Mouse (Mus musculus) MEL (cell line): ENCODE data around the gene Fer. TPM values are rescaled to one million over a fixed set of nuclear protein-coding genes. Genes with fewer than 3 reads are reported as not detected.

Experiments
- DNase-seq: peaks from one replicate; pipeline ENCODE4 v3.0.0; 2011; ENCODE audit warnings: low read depth, low spot score
- H3K27ac ChIP-seq: 2 replicates; pipeline ENCODE4 v1.5.1; 2012; ENCODE audit warnings: low read depth, mild to moderate bottlenecking, control low read depth, low read length, moderate library complexity; ENCODE audit not compliant: control insufficient read depth
- H3K27me3 ChIP-seq, 2 experiments: fragments of 150-350 bp in 1 of 2; sonication (generic) in 1 of 2; 2 replicates each; pipeline ENCODE4 v1.6.1; 2012; ENCODE audit warnings: low read length in 2 of 2, mild to moderate bottlenecking in 2 of 2, improper control_type of control experiment in 1 of 2, moderate library complexity in 1 of 2; ENCODE audit not compliant: insufficient read depth in 2 of 2, control insufficient read depth in 1 of 2
- H3K36me3 ChIP-seq, 2 experiments: 2 replicates each; pipeline ENCODE4 v1.6.1; 2012 to 2014; ENCODE audit warnings: low read length in 2 of 2, improper control_type of control experiment in 1 of 2, inconsistent platforms in 1 of 2, mild to moderate bottlenecking in 1 of 2; ENCODE audit not compliant: insufficient read depth in 2 of 2, control insufficient read depth in 1 of 2
- H3K4me1 ChIP-seq, 2 experiments: fragments of 150-350 bp in 1 of 2; sonication (generic) in 1 of 2; 2 replicates each; pipeline ENCODE4 v1.6.1; 2012; ENCODE audit warnings: low read length in 2 of 2, improper control_type of control experiment in 1 of 2, mild to moderate bottlenecking in 1 of 2; ENCODE audit not compliant: insufficient read depth in 2 of 2, control insufficient read depth in 1 of 2
- H3K4me3 ChIP-seq, 2 experiments: fragments of 150-350 bp in 1 of 2; sonication (generic) in 1 of 2; 2 replicates each; pipeline ENCODE4 v1.5.1; 2012; ENCODE audit warnings: low read depth in 2 of 2, low read length in 2 of 2, mild to moderate bottlenecking in 2 of 2, moderate library complexity in 2 of 2, control low read depth in 1 of 2, improper control_type of control experiment in 1 of 2; ENCODE audit not compliant: control insufficient read depth in 1 of 2, insufficient read depth in 1 of 2
- H3K79me2 ChIP-seq: 2 replicates; pipeline ENCODE4 v1.6.1; 2012; ENCODE audit warnings: mild to moderate bottlenecking, low read length, moderate library complexity; ENCODE audit not compliant: control insufficient read depth, poor library complexity, insufficient read depth
- H3K9ac ChIP-seq: 2 replicates; pipeline ENCODE4 v1.6.1; 2012; ENCODE audit warnings: low read depth, mild to moderate bottlenecking, control low read depth, low read length, moderate library complexity; ENCODE audit not compliant: control insufficient read depth, poor library complexity, severe bottlenecking
- H3K9me3 ChIP-seq: fragments of 150-350 bp; sonication (generic); replicated peaks from 2 replicates; pipeline ENCODE4 v1.6.1; 2012; ENCODE audit warnings: mild to moderate bottlenecking, low read length, improper control_type of control experiment, moderate library complexity; ENCODE audit not compliant: insufficient read depth
- BHLHE40 ChIP-seq: IDR thresholded peaks from 2 replicates; pipeline ENCODE4 v1.6.1; 2012; ENCODE audit warnings: low read depth, mild to moderate bottlenecking, inconsistent platforms, low read length, improper control_type of control experiment, borderline replicate concordance
- CHD2 ChIP-seq: IDR thresholded peaks from 2 replicates; pipeline ENCODE4 v1.6.1; 2011; ENCODE audit warnings: low read length, improper control_type of control experiment
- ELF1 ChIP-seq: IDR thresholded peaks from 2 replicates; pipeline ENCODE4 v1.6.1; 2014; ENCODE audit warnings: low read depth, mild to moderate bottlenecking, inconsistent platforms, low read length, improper control_type of control experiment, moderate library complexity
- EP300 ChIP-seq, 2 experiments: IDR thresholded peaks; 2 replicates each; pipeline ENCODE4 v1.6.1; 2011; ENCODE audit warnings: improper control_type of control experiment in 2 of 2, low read length in 2 of 2, low read depth in 1 of 2, mild to moderate bottlenecking in 1 of 2
- JUND ChIP-seq: IDR thresholded peaks from 2 replicates; pipeline ENCODE4 v1.6.1; 2011; ENCODE audit warnings: low read depth, mild to moderate bottlenecking, improper control_type of control experiment, low read length
- KAT2A ChIP-seq: conservative IDR thresholded peaks from 2 replicates; pipeline ENCODE4 v1.6.1; 2012; ENCODE audit warnings: low read depth, low read length, improper control_type of control experiment, inconsistent platforms
- MAX ChIP-seq: IDR thresholded peaks from 2 replicates; pipeline ENCODE4 v1.6.1; 2011; ENCODE audit warnings: low read length, improper control_type of control experiment
- MEF2A ChIP-seq: IDR thresholded peaks from 2 replicates; pipeline ENCODE4 v1.6.1; 2014; ENCODE audit warnings: low read depth, mild to moderate bottlenecking, inconsistent platforms, low read length, improper control_type of control experiment; ENCODE audit not compliant: poor library complexity, insufficient replicate concordance, severe bottlenecking; ENCODE audit errors: extremely low read depth
- MXI1 ChIP-seq: IDR thresholded peaks from 2 replicates; pipeline ENCODE4 v1.6.1; 2011; ENCODE audit warnings: mild to moderate bottlenecking, low read depth, low read length, improper control_type of control experiment
- MYC ChIP-seq: IDR thresholded peaks from 2 replicates; pipeline ENCODE4 v1.6.1; 2011; ENCODE audit warnings: low read depth, mild to moderate bottlenecking, low read length, improper control_type of control experiment, moderate library complexity
- NELFE ChIP-seq: IDR thresholded peaks from 2 replicates; pipeline ENCODE4 v1.6.1; 2011; ENCODE audit warnings: low read depth, low read length, improper control_type of control experiment
- POLR2A ChIP-seq, 2 experiments: IDR thresholded peaks; 2 replicates each; pipeline ENCODE4 v1.6.1; 2011 to 2012; ENCODE audit warnings: low read length in 2 of 2, mild to moderate bottlenecking in 2 of 2, control low read depth in 1 of 2, improper control_type of control experiment in 1 of 2, low read depth in 1 of 2, moderate library complexity in 1 of 2; ENCODE audit not compliant: control insufficient read depth in 1 of 2, insufficient read depth in 1 of 2, poor library complexity in 1 of 2
- POLR2AphosphoS2 ChIP-seq: IDR thresholded peaks from 2 replicates; pipeline ENCODE4 v1.6.1; 2011; ENCODE audit warnings: low read length, improper control_type of control experiment
- POLR2AphosphoS5 ChIP-seq: IDR thresholded peaks from 2 replicates; pipeline ENCODE4 v1.6.1; 2012; ENCODE audit warnings: low read depth, borderline replicate concordance, mild to moderate bottlenecking, inconsistent platforms, low read length, moderate library complexity, mixed read lengths
- SIN3A ChIP-seq: IDR thresholded peaks from 2 replicates; pipeline ENCODE4 v1.6.1; 2012; ENCODE audit warnings: low read length, improper control_type of control experiment, inconsistent platforms
- SMC3 ChIP-seq: IDR thresholded peaks from 2 replicates; pipeline ENCODE4 v1.6.1; 2011; ENCODE audit warnings: low read depth, low read length, improper control_type of control experiment
- USF1 ChIP-seq: IDR thresholded peaks from 2 replicates; pipeline ENCODE4 v1.6.1; 2014; ENCODE audit warnings: low read depth, mild to moderate bottlenecking, inconsistent platforms, low read length, improper control_type of control experiment, moderate library complexity
- ZKSCAN1 ChIP-seq: IDR thresholded peaks from 2 replicates; pipeline ENCODE4 v1.6.1; 2012; ENCODE audit warnings: low read depth, mild to moderate bottlenecking, inconsistent platforms, low read length, improper control_type of control experiment, moderate library complexity
- ZMIZ1 ChIP-seq: IDR thresholded peaks from 2 replicates; pipeline ENCODE4 v1.6.1; 2012; ENCODE audit warnings: low read depth, mild to moderate bottlenecking, inconsistent platforms, low read length, improper control_type of control experiment, moderate library complexity
- ZNF384 ChIP-seq: IDR thresholded peaks from 2 replicates; pipeline ENCODE4 v1.6.1; 2012; ENCODE audit warnings: low read depth, mild to moderate bottlenecking, inconsistent platforms, low read length, improper control_type of control experiment
- polyA plus RNA-seq, 2 experiments: library from polyadenylated mRNA; stranded (reverse) in 1 of 2; unstranded in 1 of 2; fragments of >175 nt in 1 of 2; fragments of >200 nt in 1 of 2; gene quantifications; 2 replicates each; pipeline versions ENCODE4 v1.2.1 to v1.2.4; 2012; ENCODE audit warnings: low replicate concordance in 2 of 2, low read depth in 1 of 2; ENCODE audit not compliant: insufficient read length in 2 of 2, insufficient read depth in 1 of 2, missing spikeins in 1 of 2
- total RNA-seq: library from RNA; depleted of rRNA; stranded (reverse); fragments of 300-350 nt; gene quantifications from 2 replicates; pipeline ENCODE4 v1.2.3, GENCODE M21; 2012

Fer gene
- total and polyA plus RNA-seq, 3 experiments, result 8.5 to 11.2 TPM; not detected in 1

- no peaks in the 10 kb centered on the region for H3K9me3 ChIP-seq
- H3K4me3 ChIP-seq, result no peak overlapping the region
- TF ChIP-seq POLR2AphosphoS2 (no peak), ELF1 (no peak), ZNF384 (no peak), BHLHE40 (no peak), EP300 (IDR thresholded peaks at IDR 0.05; ENCODE audit: low read depth in 1 of 2, low read length in 2 of 2) (no peak), POLR2A (IDR thresholded peaks at IDR 0.05; ENCODE audit: control insufficient read depth in 1 of 2, insufficient read depth in 1 of 2, low read depth in 1 of 2, low read length in 2 of 2, poor library complexity in 1 of 2) (no peak), MEF2A (no peak), ZMIZ1 (no peak), USF1 (no peak), JUND (no peak), MAX (no peak), CHD2 (no peak), POLR2AphosphoS5 (no peak), NELFE (no peak)
- H3K27ac ChIP-seq, result no peak overlapping the region
- H3K4me1 ChIP-seq, result no peaks in the 10 kb centered on the region
- H3K9ac ChIP-seq, result no peak overlapping the region
- H3K36me3 ChIP-seq, result no peaks in the 10 kb centered on the region
- no peak for DNase-seq
- no peaks in the 10 kb centered on the region for H3K27me3 ChIP-seq
- no peaks in the 10 kb centered on the region for H3K79me2 ChIP-seq
These were observed 279.0 kb downstream of the Fer start for GRCm38 (mm10) chr17:64141856-64142255.

- Histone ChIP-seq H3K79me2 (no peaks in the 10 kb centered on the region), H3K9ac (no peak overlapping the region), H3K36me3 (no peaks in the 10 kb centered on the region), H3K27ac (no peak overlapping the region), H3K4me1 (no peaks in the 10 kb centered on the region), H3K9me3 (no peaks in the 10 kb centered on the region), H3K4me3 (no peak overlapping the region), H3K27me3 (no peaks in the 10 kb centered on the region)
- no peak for TF ChIP-seq ZNF384
- no peak for TF ChIP-seq USF1
- no peak for TF ChIP-seq ZKSCAN1
- no peak for TF ChIP-seq MYC
- DNase-seq, result no peak
These were observed 283.5 kb downstream of the Fer start for GRCm38 (mm10) chr17:64146409-64146808.

GRCm38 (mm10) chr17:64150717-64151116, 287.9 kb downstream of the Fer start:
- no peak overlapping the region for H3K4me3 ChIP-seq
- DNase-seq, result no peak
- H3K27me3 ChIP-seq, result no peaks in the 10 kb centered on the region
- TF ChIP-seq MEF2A (no peak), ZNF384 (no peak), SMC3 (no peak), MXI1 (no peak), KAT2A (no peak), SIN3A (no peak), JUND (no peak)
- H3K27ac ChIP-seq, result no peak overlapping the region
- no peaks in the 10 kb centered on the region for H3K4me1 ChIP-seq
- H3K79me2 ChIP-seq, result no peaks in the 10 kb centered on the region
- H3K9ac ChIP-seq, result no peak overlapping the region
- no peaks in the 10 kb centered on the region for H3K9me3 ChIP-seq
- H3K36me3 ChIP-seq, result no peaks in the 10 kb centered on the region
